Mouse (Mus musculus): ENCODE measurements around the gene Klhl18. TPM values are rescaled to one million over a fixed set of nuclear protein-coding genes. Genes with fewer than 3 reads are reported as not detected.
"Not testable (repeated sequence)": the region's sequence is repeated elsewhere in the genome, so short reads cannot be mapped to it uniquely, and the experiment has no call there.

The Klhl18 gene
- total RNA-seq, 4 experiments from 2014 or later: 5.2 to 7.9 (median 6.6) TPM

GRCm38 (mm10) chr9:110419511-110420112 is 56.9 kb downstream of the Klhl18 start, which contains the start of gene Ngp:
Gene Ngp, plus strand, starts transcription at chr9:110419747.
- no peak for DNase-seq (ENCODE audit: low spot score in 2 of 2)

- DNase-seq (ENCODE audit: low spot score in 2 of 2): no peak
Measured at GRCm38 (mm10) chr9:110413785-110414184, 62.7 kb downstream of the Klhl18 start.

- no peak for DNase-seq (ENCODE audit: low spot score in 2 of 2)
Measured at GRCm38 (mm10) chr9:110412926-110413325, 63.6 kb downstream of the Klhl18 start.

- peak; percentile 70 to 75 for DNase-seq (ENCODE audit: low spot score in 2 of 2)
Measured at GRCm38 (mm10) chr9:110410908-110411887, 65.3 kb downstream of the Klhl18 start.

GRCm38 (mm10) chr9:110408099-110408773 is 68.3 kb downstream of the Klhl18 start, which contains the start of gene Ptpn23:
Gene Ptpn23, minus strand, starts transcription at chr9:110408213.
- DNase-seq (ENCODE audit: low spot score in 2 of 2): peak; percentile 88 to 92

GRCm38 (mm10) chr9:110407311-110408098 is 69.0 kb downstream of the Klhl18 start:
- DNase-seq (ENCODE audit: low spot score in 2 of 2): no peak

GRCm38 (mm10) chr9:110403240-110403639 is 73.3 kb downstream of the Klhl18 start:
- DNase-seq (ENCODE audit: low spot score in 2 of 2): not testable (repeated sequence)

GRCm38 (mm10) chr9:110402731-110403130 is 73.8 kb downstream of the Klhl18 start:
- DNase-seq (ENCODE audit: low spot score in 2 of 2): no peak

GRCm38 (mm10) chr9:110400650-110401049 is 75.8 kb downstream of the Klhl18 start:
- no peak for DNase-seq (ENCODE audit: low spot score in 2 of 2)

- no peak for DNase-seq (ENCODE audit: low spot score in 2 of 2)
Measured at GRCm38 (mm10) chr9:110393295-110393694, 83.2 kb downstream of the Klhl18 start.

- no peak for DNase-seq (ENCODE audit: low spot score in 2 of 2)
Measured at GRCm38 (mm10) chr9:110390843-110391242, 85.7 kb downstream of the Klhl18 start.

GRCm38 (mm10) chr9:110388011-110388410 is 88.5 kb downstream of the Klhl18 start:
- DNase-seq (ENCODE audit: low spot score in 2 of 2): no peak

GRCm38 (mm10) chr9:110384369-110384929 is 92.0 kb downstream of the Klhl18 start:
- no peak for DNase-seq (ENCODE audit: low spot score in 2 of 2)

GRCm38 (mm10) chr9:110381292-110381691 is 95.2 kb downstream of the Klhl18 start:
- DNase-seq (ENCODE audit: low spot score in 2 of 2): no peak

GRCm38 (mm10) chr9:110380662-110381061 is 95.8 kb downstream of the Klhl18 start:
- no peak for DNase-seq (ENCODE audit: low spot score in 2 of 2)

- no peak for DNase-seq (ENCODE audit: low spot score in 2 of 2)
Measured at GRCm38 (mm10) chr9:110379361-110379760, 97.1 kb downstream of the Klhl18 start.

- not testable (repeated sequence) for DNase-seq (ENCODE audit: low spot score in 2 of 2)
Measured at GRCm38 (mm10) chr9:110377655-110378054, 98.8 kb downstream of the Klhl18 start.
